Mouse (Mus musculus) gastrocnemius, postnatal 4 days (tissue): ENCODE data around the gene Ppp1r17. TPM values are rescaled to one million over a fixed set of nuclear protein-coding genes. Genes with fewer than 3 reads are reported as not detected.

Experiments
- DNase-seq, 2 experiments: peaks; one replicate each; pipeline ENCODE4 v3.0.0; 2021 to 2022; ENCODE audit warnings: low spot score in 2 of 2, mixed read lengths in 2 of 2
- long read RNA-seq, 2 experiments: library from polyadenylated mRNA; stranded (forward); transcript quantifications; one replicate each; pipeline ENCODE4 v2.0.0; 2021
- total RNA-seq, 2 experiments: library from RNA; stranded (reverse); gene quantifications; 2 replicates each; pipeline ENCODE4 v1.2.3; 2021

Ppp1r17 gene
- total RNA-seq, result not detected
- long read RNA-seq, experiment 1, result 0 reads
- long read RNA-seq, experiment 2, result 0 reads

- DNase-seq, result no peak
Observed at GRCm38 (mm10) chr6:56017291-56017994, at the start of gene Ppp1r17. Ppp1r17 (plus strand) TSS chr6:56017497.

GRCm38 (mm10) chr6:55972998-55973397, 44.3 kb upstream of the Ppp1r17 start:
- DNase-seq, result no peak

- no peak for DNase-seq
Observed at GRCm38 (mm10) chr6:55979766-55980165, 37.5 kb upstream of the Ppp1r17 start.

- DNase-seq, result no peak
Observed at GRCm38 (mm10) chr6:56008711-56009110, 8.6 kb upstream of the Ppp1r17 start.

GRCm38 (mm10) chr6:56012384-56012783, 4.9 kb upstream of the Ppp1r17 start:
- no peak for DNase-seq

- no peak for DNase-seq
Observed at GRCm38 (mm10) chr6:56019632-56020031, 2.3 kb downstream of the Ppp1r17 start.

GRCm38 (mm10) chr6:56025533-56025932, 8.2 kb downstream of the Ppp1r17 start:
- DNase-seq, result peak in 1 of 2 experiments; percentile 6

GRCm38 (mm10) chr6:56027318-56027717, 10.0 kb downstream of the Ppp1r17 start:
- no peak for DNase-seq

GRCm38 (mm10) chr6:56027966-56028365, 10.7 kb downstream of the Ppp1r17 start:
- DNase-seq, result no peak

- DNase-seq, result no peak
Observed at GRCm38 (mm10) chr6:56029986-56030385, 12.7 kb downstream of the Ppp1r17 start.

GRCm38 (mm10) chr6:56032231-56032630, 14.9 kb downstream of the Ppp1r17 start:
- DNase-seq, result no peak

GRCm38 (mm10) chr6:56035054-56035453, 17.8 kb downstream of the Ppp1r17 start:
- DNase-seq, result no peak

- no peak for DNase-seq
Observed at GRCm38 (mm10) chr6:56039476-56040055, 22.3 kb downstream of the Ppp1r17 start.

GRCm38 (mm10) chr6:56044270-56044669, 27.0 kb downstream of the Ppp1r17 start:
- no peak for DNase-seq

GRCm38 (mm10) chr6:56044716-56045115, 27.4 kb downstream of the Ppp1r17 start:
- no peak for DNase-seq

GRCm38 (mm10) chr6:56048580-56048979, 31.3 kb downstream of the Ppp1r17 start:
- no peak for DNase-seq

GRCm38 (mm10) chr6:56049104-56049503, 31.8 kb downstream of the Ppp1r17 start:
- DNase-seq, result no peak

GRCm38 (mm10) chr6:56063736-56064135, 46.4 kb downstream of the Ppp1r17 start:
- DNase-seq, result no peak

GRCm38 (mm10) chr6:56066632-56067282, 49.5 kb downstream of the Ppp1r17 start:
- DNase-seq, result peak in 1 of 2 experiments; percentile 19

GRCm38 (mm10) chr6:56068516-56068915, 51.2 kb downstream of the Ppp1r17 start:
- DNase-seq, result no peak

- no peak for DNase-seq
Observed at GRCm38 (mm10) chr6:56076378-56076805, 59.1 kb downstream of the Ppp1r17 start.
